Mouse (Mus musculus): ENCODE results near the gene 4930558K02Rik. TPM values are rescaled to one million over a fixed set of nuclear protein-coding genes. Genes with fewer than 3 reads are reported as not detected.
A peak's percentile ranks its signal among the peaks of the same experiment; 100 is the strongest.

The 4930558K02Rik gene
- polyA plus RNA-seq, 1 experiment from 2014 or later, result 0.20 TPM

GRCm38 (mm10) chr1:161931817-161932216, 47.6 kb downstream of the 4930558K02Rik start:
- 52% methylated on average over 10 of the region's 10 CpGs for WGBS
- H3K4me2 ChIP-seq (ENCODE audit: low read depth, low read length), result peak overlapping the region; percentile 14; the same call in 1 of the 2 replicates
- ATAC-seq (ENCODE audit: low read depth), result peak; percentile 68; the same call in 1 of the 2 replicates

GRCm38 (mm10) chr1:161931313-161931712, 48.1 kb downstream of the 4930558K02Rik start:
- Histone ChIP-seq H3K27ac (ENCODE audit: low read depth, low read length) (peak overlapping the region; percentile 34; the same call in 1 of the 2 replicates), H3K9me3 (ENCODE audit: control insufficient read depth, low read length) (no peaks in the 10 kb centered on the region), H3K36me3 (ENCODE audit: control insufficient read depth, insufficient read depth, low read length) (no peaks in the 10 kb centered on the region), H3K27me3 (ENCODE audit: control insufficient read depth, insufficient read depth, low read length) (no peaks in the 10 kb centered on the region), H3K9ac (replicated peaks; ENCODE audit: low read depth, low read length) (no peak overlapping the region), H3K4me2 (ENCODE audit: low read depth, low read length) (0 out of 2 replicates have a peak overlapping the region, but pooled peaks have one; percentile 14), H3K4me3 (ENCODE audit: low read depth, low read length) (no peak overlapping the region), H3K4me1 (ENCODE audit: control insufficient read depth, insufficient read depth, low read length) (0 out of 2 replicates have a peak, but pooled peaks cover 5% of the 10 kb centered on the region)
- ATAC-seq (ENCODE audit: low read depth), result no peak
- 32% methylated on average over 4 of the region's 4 CpGs for WGBS

More at GRCm38 (mm10) chr1:161931817-161932216, 47.6 kb downstream of the 4930558K02Rik start:
- Histone ChIP-seq H3K9ac (replicated peaks; ENCODE audit: low read depth, low read length) (no peak overlapping the region), H3K9me3 (ENCODE audit: control insufficient read depth, low read length) (no peaks in the 10 kb centered on the region), H3K4me1 (ENCODE audit: control insufficient read depth, insufficient read depth, low read length) (0 out of 2 replicates have a peak, but pooled peaks cover 5% of the 10 kb centered on the region), H3K4me3 (ENCODE audit: low read depth, low read length) (no peak overlapping the region), H3K27ac (ENCODE audit: low read depth, low read length) (peak overlapping the region; percentile 34; the same call in 1 of the 2 replicates), H3K36me3 (ENCODE audit: control insufficient read depth, insufficient read depth, low read length) (no peaks in the 10 kb centered on the region), H3K27me3 (ENCODE audit: control insufficient read depth, insufficient read depth, low read length) (no peaks in the 10 kb centered on the region)

DNA sequence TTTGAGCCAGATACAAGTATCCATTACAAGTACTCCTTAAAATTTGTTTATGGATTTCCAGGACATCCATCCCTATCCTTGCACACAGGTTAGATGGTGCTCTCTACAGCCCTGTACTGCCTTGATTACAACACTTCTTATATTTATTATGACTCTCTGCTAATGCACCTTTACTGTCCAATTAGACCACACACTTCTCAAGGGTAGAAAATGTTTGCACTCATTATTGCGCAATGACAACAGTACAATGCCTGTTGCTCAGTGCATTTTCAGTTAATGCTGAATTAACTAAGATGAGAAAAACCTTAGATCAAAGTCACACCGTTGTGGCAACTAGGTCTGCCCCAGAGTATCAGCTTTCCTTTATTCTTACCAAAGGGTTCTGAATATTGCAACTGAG, 51.5 kb downstream of the 4930558K02Rik start:
- H3K27me3 ChIP-seq (ENCODE audit: control insufficient read depth, insufficient read depth, low read length), result no peaks in the 10 kb centered on the region
- no peak for ATAC-seq (ENCODE audit: low read depth)
- 0 out of 2 replicates have a peak, but pooled peaks cover 5% of the 10 kb centered on the region for H3K4me1 ChIP-seq (ENCODE audit: control insufficient read depth, insufficient read depth, low read length)
- no peak overlapping the region for H3K27ac ChIP-seq (ENCODE audit: low read depth, low read length)
- H3K9ac ChIP-seq (replicated peaks; ENCODE audit: low read depth, low read length), result no peak overlapping the region
- H3K4me2 ChIP-seq (ENCODE audit: low read depth, low read length), result no peak overlapping the region
- no peaks in the 10 kb centered on the region for H3K36me3 ChIP-seq (ENCODE audit: control insufficient read depth, insufficient read depth, low read length)
- WGBS, result 90% methylated on average over 2 of the region's 2 CpGs
- H3K4me3 ChIP-seq (ENCODE audit: low read depth, low read length), result no peak overlapping the region
- H3K9me3 ChIP-seq (ENCODE audit: control insufficient read depth, low read length), result no peaks in the 10 kb centered on the region

GRCm38 (mm10) chr1:161925281-161925805, 54.1 kb downstream of the 4930558K02Rik start:
- Histone ChIP-seq H3K27ac (ENCODE audit: low read depth, low read length) (no peak overlapping the region), H3K9me3 (ENCODE audit: control insufficient read depth, low read length) (no peaks in the 10 kb centered on the region), H3K4me1 (ENCODE audit: control insufficient read depth, insufficient read depth, low read length) (no peaks in the 10 kb centered on the region), H3K9ac (replicated peaks; ENCODE audit: low read depth, low read length) (no peak overlapping the region), H3K4me2 (ENCODE audit: low read depth, low read length) (no peak overlapping the region), H3K27me3 (ENCODE audit: control insufficient read depth, insufficient read depth, low read length) (no peaks in the 10 kb centered on the region), H3K4me3 (ENCODE audit: low read depth, low read length) (no peak overlapping the region), H3K36me3 (ENCODE audit: control insufficient read depth, insufficient read depth, low read length) (no peaks in the 10 kb centered on the region)
- no peak for ATAC-seq (ENCODE audit: low read depth)
- WGBS, result 89% methylated on average over 13 of the region's 13 CpGs

- ATAC-seq (ENCODE audit: low read depth), result no peak
- 65% methylated on average over 3 of the region's 3 CpGs for WGBS
- H3K9ac ChIP-seq (replicated peaks; ENCODE audit: low read depth, low read length), result no peak overlapping the region
- H3K4me1 ChIP-seq (ENCODE audit: control insufficient read depth, insufficient read depth, low read length), result no peaks in the 10 kb centered on the region
- H3K36me3 ChIP-seq (ENCODE audit: control insufficient read depth, insufficient read depth, low read length), result no peaks in the 10 kb centered on the region
- no peak overlapping the region for H3K27ac ChIP-seq (ENCODE audit: low read depth, low read length)
- no peaks in the 10 kb centered on the region for H3K9me3 ChIP-seq (ENCODE audit: control insufficient read depth, low read length)
- no peaks in the 10 kb centered on the region for H3K27me3 ChIP-seq (ENCODE audit: control insufficient read depth, insufficient read depth, low read length)
- H3K4me2 ChIP-seq (ENCODE audit: low read depth, low read length), result no peak overlapping the region
- no peak overlapping the region for H3K4me3 ChIP-seq (ENCODE audit: low read depth, low read length)
Observed at GRCm38 (mm10) chr1:161924321-161924720, 55.1 kb downstream of the 4930558K02Rik start.

DNA sequence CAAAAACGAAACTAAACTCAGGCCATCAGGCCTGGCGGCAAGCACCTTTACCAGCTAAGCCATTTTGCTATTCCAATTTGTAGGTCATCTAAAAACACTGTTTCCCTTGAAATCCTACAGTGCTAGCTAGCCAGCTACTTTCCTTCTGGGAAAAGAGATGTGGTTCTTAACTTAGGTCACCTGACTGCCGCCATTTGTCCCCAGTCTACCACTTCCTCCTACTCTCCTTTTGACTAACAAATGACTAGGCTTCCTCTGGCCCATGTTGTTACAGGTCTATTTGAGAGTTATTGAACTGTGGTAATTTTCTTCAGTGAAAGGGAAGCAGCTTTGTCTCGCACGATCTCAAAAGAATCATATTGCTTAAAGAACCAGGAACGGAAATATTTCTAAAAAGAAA, 57.5 kb downstream of the 4930558K02Rik start:
- WGBS, result 75% methylated on average over 6 of the region's 6 CpGs
- Histone ChIP-seq H3K9me3 (ENCODE audit: control insufficient read depth, low read length) (no peaks in the 10 kb centered on the region), H3K36me3 (ENCODE audit: control insufficient read depth, insufficient read depth, low read length) (no peaks in the 10 kb centered on the region), H3K27me3 (ENCODE audit: control insufficient read depth, insufficient read depth, low read length) (no peaks in the 10 kb centered on the region), H3K4me3 (ENCODE audit: low read depth, low read length) (no peak overlapping the region), H3K9ac (replicated peaks; ENCODE audit: low read depth, low read length) (no peak overlapping the region), H3K4me1 (ENCODE audit: control insufficient read depth, insufficient read depth, low read length) (no peaks in the 10 kb centered on the region), H3K27ac (ENCODE audit: low read depth, low read length) (no peak overlapping the region), H3K4me2 (ENCODE audit: low read depth, low read length) (no peak overlapping the region)
- no peak for ATAC-seq (ENCODE audit: low read depth)

DNA sequence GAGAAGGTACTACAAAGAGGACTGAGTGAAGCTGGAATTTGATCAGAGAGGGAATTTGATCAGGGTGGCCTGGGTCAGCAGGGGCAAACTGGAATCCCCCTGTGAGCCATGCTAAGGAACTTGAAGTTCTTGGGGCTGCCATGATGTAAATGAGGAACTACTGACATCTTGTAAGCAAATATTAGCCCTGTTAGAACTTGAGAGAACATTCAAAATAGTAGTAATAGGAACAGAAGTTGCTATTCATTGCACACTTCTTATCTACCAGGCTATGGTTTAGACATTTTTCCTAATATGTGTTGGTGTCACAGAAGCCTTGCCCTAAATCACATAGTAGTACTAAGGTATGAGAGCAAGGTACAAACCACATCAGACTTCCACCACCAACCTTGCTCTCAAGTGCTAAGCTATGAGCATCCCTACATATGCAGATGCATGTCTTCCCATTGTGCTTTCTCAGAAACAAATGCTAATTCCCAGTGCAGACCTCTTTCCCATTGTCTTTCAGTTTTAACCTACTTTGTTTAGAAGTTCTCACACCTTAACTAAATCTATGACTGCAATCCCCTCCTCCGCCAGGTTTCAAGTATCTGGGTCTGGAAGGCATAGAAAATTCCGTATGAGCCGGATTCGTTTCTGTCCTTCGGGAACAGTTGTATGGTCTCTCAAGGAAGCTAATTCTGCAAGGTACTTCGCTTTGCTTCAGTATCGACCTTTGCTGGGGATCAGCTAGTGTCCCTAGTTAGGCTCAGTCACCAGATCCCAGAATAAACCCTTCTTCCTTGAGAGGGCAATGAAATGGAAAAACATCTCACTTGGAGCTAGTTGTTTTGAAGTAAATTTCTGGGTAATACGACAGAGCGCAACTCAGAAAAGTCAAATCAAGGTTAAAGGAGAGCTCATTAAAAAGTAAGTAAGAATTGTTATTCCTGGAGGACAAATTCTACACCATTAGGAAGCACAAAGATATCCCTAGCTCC, 58.7 kb downstream of the 4930558K02Rik start:
- Histone ChIP-seq H3K9ac (replicated peaks; ENCODE audit: low read depth, low read length) (no peak overlapping the region), H3K9me3 (ENCODE audit: control insufficient read depth, low read length) (no peaks in the 10 kb centered on the region), H3K27ac (ENCODE audit: low read depth, low read length) (no peak overlapping the region), H3K4me2 (ENCODE audit: low read depth, low read length) (no peak overlapping the region), H3K36me3 (ENCODE audit: control insufficient read depth, insufficient read depth, low read length) (no peaks in the 10 kb centered on the region), H3K27me3 (ENCODE audit: control insufficient read depth, insufficient read depth, low read length) (no peaks in the 10 kb centered on the region), H3K4me1 (ENCODE audit: control insufficient read depth, insufficient read depth, low read length) (no peaks in the 10 kb centered on the region), H3K4me3 (ENCODE audit: low read depth, low read length) (no peak overlapping the region)
- 92% methylated on average over 9 of the region's 9 CpGs for WGBS
- no peak for ATAC-seq (ENCODE audit: low read depth)

DNA sequence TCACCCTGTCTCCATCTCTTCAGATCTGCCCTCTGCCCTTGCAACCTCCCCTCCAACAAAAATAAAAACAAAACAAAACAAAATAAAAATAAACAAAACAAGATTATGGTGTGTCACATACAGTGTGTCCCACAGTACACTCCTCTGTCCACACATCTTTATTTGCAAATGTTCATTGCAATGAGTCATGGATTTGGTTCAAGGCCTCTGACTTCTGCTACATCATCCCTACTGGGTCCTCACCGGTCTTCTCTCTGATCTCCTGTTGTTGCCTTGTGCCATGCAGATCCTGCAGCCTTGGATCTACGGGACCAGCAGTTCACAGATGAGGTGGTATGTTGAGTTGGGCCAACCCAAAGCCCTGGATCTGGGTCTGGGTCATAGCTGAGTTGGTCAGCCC, 59.8 kb downstream of the 4930558K02Rik start:
- no peaks in the 10 kb centered on the region for H3K4me1 ChIP-seq (ENCODE audit: control insufficient read depth, insufficient read depth, low read length)
- no peaks in the 10 kb centered on the region for H3K27me3 ChIP-seq (ENCODE audit: control insufficient read depth, insufficient read depth, low read length)
- no peak overlapping the region for H3K4me2 ChIP-seq (ENCODE audit: low read depth, low read length)
- ATAC-seq (ENCODE audit: low read depth), result no peak
- no peaks in the 10 kb centered on the region for H3K9me3 ChIP-seq (ENCODE audit: control insufficient read depth, low read length)
- no peaks in the 10 kb centered on the region for H3K36me3 ChIP-seq (ENCODE audit: control insufficient read depth, insufficient read depth, low read length)
- 92% methylated on average over 2 of the region's 2 CpGs for WGBS
- H3K27ac ChIP-seq (ENCODE audit: low read depth, low read length), result no peak overlapping the region
- no peak overlapping the region for H3K4me3 ChIP-seq (ENCODE audit: low read depth, low read length)
- H3K9ac ChIP-seq (replicated peaks; ENCODE audit: low read depth, low read length), result no peak overlapping the region

All from neural tube, embryonic 14.5 days (tissue).